Mouse (Mus musculus): ENCODE results near the gene Olfr102.

- TF ChIP-seq POLR2A (IDR thresholded peaks at IDR 0.05; ENCODE audit: borderline replicate concordance, extremely low read depth, insufficient read depth, insufficient read length, poor library complexity, severe bottlenecking) = no peak
- no peak for TF ChIP-seq CTCF (IDR thresholded peaks at IDR 0.05; ENCODE audit: borderline replicate concordance, extremely low read depth, insufficient read depth, insufficient read length)
These were observed 53.2 kb downstream of the Olfr102 start, which contains the start of gene Olfr98 for GRCm38 (mm10) chr17:37263626-37264025.

Measured in brain, embryonic 14.5 days (tissue).